Comparison of ENCODE assay signal across 10 mouse cellular contexts in the genomic region with DNA sequence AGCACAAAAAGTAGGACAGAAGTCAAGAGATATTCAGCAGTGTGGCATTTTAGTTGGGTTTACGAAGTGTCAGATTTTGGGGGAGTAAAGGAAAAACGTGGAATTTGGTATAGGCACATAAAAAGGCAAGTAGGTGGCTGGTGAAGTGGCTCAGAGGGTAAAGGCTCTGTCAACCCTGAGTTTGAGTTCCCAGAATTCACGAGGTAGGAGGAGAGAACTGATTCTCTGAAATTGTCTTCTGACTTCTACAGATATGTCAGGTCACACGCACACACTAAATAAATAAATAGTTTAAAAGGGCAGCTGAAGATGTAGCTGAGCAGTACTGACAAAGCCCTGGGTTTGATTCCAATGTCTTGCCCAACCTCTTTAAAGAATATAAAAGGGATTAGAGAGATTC. TPM values are rescaled to one million over a fixed set of nuclear protein-coding genes. Genes with fewer than 3 reads are reported as not detected.
DNase-seq lines count a peak whose midpoint lies in the region; ATAC-seq and TF ChIP-seq lines count a peak whose summit lies in the region.
"Had no signal": no experiment of that assay in that cellular context is flagged by ENCODE, and none has a peak within 500 bp of the region (broad histone marks: within the 10 kb centered on the region; RNA-seq: fewer than 3 reads in every experiment).

No protein-coding gene starts in this region.

- peak overlapping the region; percentile 78 for H3K4me2 ChIP-seq in kidney, embryonic 14.5 days (replicated peaks; ENCODE audit: low read depth, low read length)
- no peak overlapping the region for H3K4me2 ChIP-seq in embryonic facial prominence, embryonic 11.5 days (ENCODE audit: low read depth, low read length)
- H3K4me2 ChIP-seq in hindbrain, postnatal 0 days (ENCODE audit: low read depth, low read length), result peak overlapping the region; percentile 90
- peak overlapping the region; percentile 77; the same call in 1 of the 2 replicates for H3K4me2 ChIP-seq in midbrain, embryonic 16.5 days (ENCODE audit: low read length)

- no peak for DNase-seq in kidney, adult 8-10 months
- DNase-seq in embryonic facial prominence, embryonic 11.5 days (ENCODE audit: low spot score), result no peak
- no peak for DNase-seq in hindbrain, postnatal 0 days (ENCODE audit: low spot score)
- no peak for DNase-seq in testis, postnatal 10 days (ENCODE audit: low spot score)
- no peak for DNase-seq in layer of hippocampus, adult 18-20 months (ENCODE audit: low spot score in 2 of 2)
- no peak for DNase-seq in cerebellum, adult 8-10 months
- DNase-seq: lung, postnatal 4 days had no signal

- 0 out of 2 replicates have a peak, but pooled peaks cover 5% of the 10 kb centered on the region for H3K27me3 ChIP-seq in kidney, embryonic 14.5 days (ENCODE audit: control insufficient read depth, insufficient read depth, low read length)
- H3K27me3 ChIP-seq in embryonic facial prominence, embryonic 11.5 days (ENCODE audit: control insufficient read depth, insufficient read depth, low read length), result no peaks in the 10 kb centered on the region
- no peaks in the 10 kb centered on the region for H3K27me3 ChIP-seq in hindbrain, postnatal 0 days (ENCODE audit: insufficient read depth, low read length)
- H3K27me3 ChIP-seq in midbrain, embryonic 16.5 days (ENCODE audit: control insufficient read depth, insufficient read depth, low read depth, low read length), result no peaks in the 10 kb centered on the region

- H3K36me3 ChIP-seq in kidney, embryonic 14.5 days (ENCODE audit: control insufficient read depth, insufficient read depth, low read length), result no peaks in the 10 kb centered on the region
- no peaks in the 10 kb centered on the region for H3K36me3 ChIP-seq in embryonic facial prominence, embryonic 11.5 days (replicated peaks; ENCODE audit: control insufficient read depth, insufficient read depth, low read depth, low read length)
- H3K36me3 ChIP-seq in hindbrain, postnatal 0 days (ENCODE audit: insufficient read depth, low read length), result no peaks in the 10 kb centered on the region
- H3K36me3 ChIP-seq in midbrain, embryonic 16.5 days (ENCODE audit: control insufficient read depth, insufficient read depth, low read length), result no peaks in the 10 kb centered on the region

- no peak for ATAC-seq in kidney, embryonic 14.5 days (ENCODE audit: low FRiP score, low TSS enrichment)
- ATAC-seq in embryonic facial prominence, embryonic 11.5 days (replicated peaks; ENCODE audit: insufficient number of reproducible peaks, low FRiP score, low TSS enrichment, low read depth), result no peak
- ATAC-seq in hindbrain, postnatal 0 days, result no peak
- ATAC-seq in midbrain, embryonic 16.5 days, result no peak

- H3K9ac ChIP-seq in kidney, embryonic 14.5 days (ENCODE audit: low read depth, low read length), result no peak overlapping the region
- no peak overlapping the region for H3K9ac ChIP-seq in embryonic facial prominence, embryonic 11.5 days (replicated peaks; ENCODE audit: low read length)
- no peak overlapping the region for H3K9ac ChIP-seq in hindbrain, postnatal 0 days (replicated peaks; ENCODE audit: low read length)
- no peak overlapping the region for H3K9ac ChIP-seq in midbrain, embryonic 16.5 days (ENCODE audit: low read depth, low read length)

- no peak overlapping the region for H3K27ac ChIP-seq in kidney, embryonic 14.5 days (ENCODE audit: low read depth, low read length)
- no peak overlapping the region for H3K27ac ChIP-seq in embryonic facial prominence, embryonic 11.5 days (replicated peaks; ENCODE audit: low read depth, low read length)
- no peak overlapping the region for H3K27ac ChIP-seq in hindbrain, postnatal 0 days
- H3K27ac ChIP-seq in midbrain, embryonic 16.5 days (ENCODE audit: low read length), result no peak overlapping the region

- no peak for TF ChIP-seq CTCF in hindbrain, postnatal 0 days (IDR thresholded peaks at IDR 0.05; ENCODE audit: low read depth)

- 80% methylated on average over 4 of the region's 4 CpGs for WGBS in kidney, embryonic 14.5 days
- WGBS in embryonic facial prominence, embryonic 11.5 days, result 73% methylated on average over 4 of the region's 4 CpGs
- 81% methylated on average over 4 of the region's 4 CpGs for whole genome bisulfite sequencing in hindbrain, postnatal 0 days
- WGBS in midbrain, embryonic 16.5 days, result 75% methylated on average over 4 of the region's 4 CpGs

- peak overlapping the region; percentile 68; the same call in 1 of the 2 replicates for H3K4me3 ChIP-seq in kidney, embryonic 14.5 days (ENCODE audit: low read length)
- H3K4me3 ChIP-seq in embryonic facial prominence, embryonic 11.5 days (ENCODE audit: low read depth, low read length), result peak overlapping the region; percentile 96; the same call in 1 of the 2 replicates
- H3K4me3 ChIP-seq in hindbrain, postnatal 0 days (ENCODE audit: low read length), result peak overlapping the region; percentile 91; the same call in 1 of the 2 replicates
- no peak overlapping the region for H3K4me3 ChIP-seq in midbrain, embryonic 16.5 days (ENCODE audit: low read depth, low read length)

- H3K4me1 ChIP-seq in kidney, embryonic 14.5 days (ENCODE audit: control insufficient read depth, insufficient read depth, low read length), result peaks cover 11% of the 10 kb centered on the region
- peaks cover 3% of the 10 kb centered on the region; the same call in 1 of the 2 replicates for H3K4me1 ChIP-seq in embryonic facial prominence, embryonic 11.5 days (ENCODE audit: control insufficient read depth, insufficient read depth, low read length)
- peaks cover 19% of the 10 kb centered on the region for H3K4me1 ChIP-seq in hindbrain, postnatal 0 days (ENCODE audit: insufficient read depth, low read length)
- peaks cover 35% of the 10 kb centered on the region for H3K4me1 ChIP-seq in midbrain, embryonic 16.5 days (ENCODE audit: control insufficient read depth, insufficient read depth, low read length)

- H3K9me3 ChIP-seq in kidney, embryonic 14.5 days (ENCODE audit: control insufficient read depth, low read length), result no peaks in the 10 kb centered on the region
- H3K9me3 ChIP-seq in embryonic facial prominence, embryonic 11.5 days (replicated peaks; ENCODE audit: control insufficient read depth, low read length), result no peaks in the 10 kb centered on the region
- H3K9me3 ChIP-seq in hindbrain, postnatal 0 days (ENCODE audit: low read length), result no peaks in the 10 kb centered on the region
- no peaks in the 10 kb centered on the region for H3K9me3 ChIP-seq in midbrain, embryonic 16.5 days (replicated peaks; ENCODE audit: control insufficient read depth, low read length, poor library complexity, severe bottlenecking)

RNA-seq across cellular contexts. Expression of a gene that starts 3.4 kb away (rescaled TPM):
- 24.5 and 29.2 TPM in 2 replicates for polyA plus RNA-seq in kidney, embryonic 14.5 days (2014; fragmentation: Nextera tagmentation; extraction: Ambion mirVana)
- 22.7 and 30.3 TPM in 2 replicates for polyA plus RNA-seq in embryonic facial prominence, embryonic 11.5 days (2014; fragmentation: Nextera tagmentation; extraction: Ambion mirVana)
- 110 and 144 TPM in 2 replicates for total RNA-seq in hindbrain, postnatal 0 days (2014; rRNA removed)
- 124 and 138 TPM in 2 replicates for polyA plus RNA-seq in hindbrain, postnatal 0 days (2015; fragmentation: Nextera tagmentation; extraction: Ambion mirVana)
- 213 and 216 TPM in 2 replicates for polyA plus RNA-seq in midbrain, embryonic 16.5 days (2015; fragmentation: Nextera tagmentation; extraction: Ambion mirVana)
- total RNA-seq in layer of hippocampus, adult 18-20 months (2021), result 10 to 100 TPM; 12.0 to 13.2 TPM

RNA-seq across cellular contexts. Expression of a gene that starts 9.8 kb away (rescaled TPM):
- 28.5 and 50.6 TPM in 2 replicates for polyA plus RNA-seq in kidney, embryonic 14.5 days (2014; fragmentation: Nextera tagmentation; extraction: Ambion mirVana)
- 24.4 and 31.3 TPM in 2 replicates for polyA plus RNA-seq in embryonic facial prominence, embryonic 11.5 days (2014; fragmentation: Nextera tagmentation; extraction: Ambion mirVana)
- total RNA-seq in hindbrain, postnatal 0 days (2014; rRNA removed), result 66.2 and 75.8 TPM in 2 replicates
- polyA plus RNA-seq in hindbrain, postnatal 0 days (2015; fragmentation: Nextera tagmentation; extraction: Ambion mirVana), result 70.3 and 74.6 TPM in 2 replicates
- polyA plus RNA-seq in midbrain, embryonic 16.5 days (2015; fragmentation: Nextera tagmentation; extraction: Ambion mirVana), result 70.0 and 78.0 TPM in 2 replicates
- 10 to 100 TPM; 81.0 to 88.4 TPM for total RNA-seq in layer of hippocampus, adult 18-20 months (2021)

RNA-seq across cellular contexts. Expression of a gene that starts 10.7 kb away (rescaled TPM):
- 64.5 and 64.8 TPM in 2 replicates for polyA plus RNA-seq in kidney, embryonic 14.5 days (2014; fragmentation: Nextera tagmentation; extraction: Ambion mirVana)
- polyA plus RNA-seq in embryonic facial prominence, embryonic 11.5 days (2014; fragmentation: Nextera tagmentation; extraction: Ambion mirVana), result 79.0 and 80.3 TPM in 2 replicates
- 29.9 and 32.3 TPM in 2 replicates for total RNA-seq in hindbrain, postnatal 0 days (2014; rRNA removed)
- 39.8 and 42.4 TPM in 2 replicates for polyA plus RNA-seq in hindbrain, postnatal 0 days (2015; fragmentation: Nextera tagmentation; extraction: Ambion mirVana)
- polyA plus RNA-seq in midbrain, embryonic 16.5 days (2015; fragmentation: Nextera tagmentation; extraction: Ambion mirVana), result 59.7 and 64.6 TPM in 2 replicates
- total RNA-seq in layer of hippocampus, adult 18-20 months (2021), result 10 to 100 TPM; 60.9 to 61.6 TPM

RNA-seq across cellular contexts. Expression of a gene that starts 17.7 kb away (rescaled TPM):
- polyA plus RNA-seq in kidney, embryonic 14.5 days (2014; fragmentation: Nextera tagmentation; extraction: Ambion mirVana), result 45.3 and 49.4 TPM in 2 replicates
- polyA plus RNA-seq in embryonic facial prominence, embryonic 11.5 days (2014; fragmentation: Nextera tagmentation; extraction: Ambion mirVana), result 33.5 and 38.6 TPM in 2 replicates
- total RNA-seq in hindbrain, postnatal 0 days (2014; rRNA removed), result 49.9 and 58.2 TPM in 2 replicates
- 36.5 and 38.1 TPM in 2 replicates for polyA plus RNA-seq in hindbrain, postnatal 0 days (2015; fragmentation: Nextera tagmentation; extraction: Ambion mirVana)
- 71.2 and 76.0 TPM in 2 replicates for polyA plus RNA-seq in midbrain, embryonic 16.5 days (2015; fragmentation: Nextera tagmentation; extraction: Ambion mirVana)
- total RNA-seq in layer of hippocampus, adult 18-20 months (2021), result 10 to 100 TPM; 54.2 to 63.3 TPM

RNA-seq across cellular contexts. Expression of a gene that starts 54.5 kb away (rescaled TPM):
- 0.63 TPM in 1 of 2 replicates, not detected in the other for polyA plus RNA-seq in kidney, embryonic 14.5 days (2014; fragmentation: Nextera tagmentation; extraction: Ambion mirVana)
- 0.29 and 0.39 TPM in 2 replicates for polyA plus RNA-seq in embryonic facial prominence, embryonic 11.5 days (2014; fragmentation: Nextera tagmentation; extraction: Ambion mirVana)
- total RNA-seq in hindbrain, postnatal 0 days (2014; rRNA removed), result not detected in 2 replicates
- polyA plus RNA-seq in hindbrain, postnatal 0 days (2015; fragmentation: Nextera tagmentation; extraction: Ambion mirVana), result not detected in 2 replicates
- 0.25 and 0.39 TPM in 2 replicates for polyA plus RNA-seq in midbrain, embryonic 16.5 days (2015; fragmentation: Nextera tagmentation; extraction: Ambion mirVana)
- 1 to 10 TPM in 1 of 2 experiments, under 1 TPM in 1; 0.91 to 2.1 TPM for total RNA-seq in layer of hippocampus, adult 18-20 months (2021)
- total RNA-seq: MEL had no signal
